Mouse (Mus musculus) cerebral cortex, adult 2 months (tissue): Measurements from ENCODE around the gene Olfr127.

ENCODE experiments used
- WGBS: fragments of 180-500 bp; shearing (Covaris S2); methylation state at CpG from one replicate; pipeline ENCODE4 v1.1.7; 2018; 5-methylcytosine and 5-hydroxymethylcytosine counted together

Gene Olfr127

GRCm38 (mm10) chr17:37900137-37900536 is at the start of gene Olfr127:
Gene Olfr127 (plus strand): TSS chr17:37900437.
- WGBS = 74% methylated on average over 1 of the region's 1 CpGs

DNA sequence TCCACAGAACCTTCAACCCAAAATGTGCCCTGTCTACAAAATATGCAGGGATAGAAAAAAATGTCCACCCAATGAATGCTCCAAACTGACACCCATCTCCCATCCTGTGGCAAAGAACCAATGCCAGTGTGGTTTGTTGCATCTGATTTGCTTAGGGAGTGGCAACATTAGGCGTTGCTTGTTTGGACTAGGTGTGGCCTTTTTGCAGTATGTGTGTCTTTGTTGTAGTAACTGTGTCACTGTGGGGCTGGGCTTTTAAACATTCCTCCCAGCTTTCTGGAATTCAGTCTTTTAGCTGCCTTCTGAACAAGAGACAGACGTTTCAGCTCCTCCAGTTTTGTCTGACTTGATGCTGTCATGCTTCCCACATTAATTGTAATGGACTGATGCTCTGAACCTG is 36.3 kb upstream of the Olfr127 start:
- 58% methylated on average over 2 of the region's 2 CpGs for WGBS

- 17% methylated on average over 8 of the region's 8 CpGs for WGBS
Measured at GRCm38 (mm10) chr17:37869676-37870205, 30.5 kb upstream of the Olfr127 start.

- 80% methylated on average over 3 of the region's 3 CpGs for WGBS
Measured at GRCm38 (mm10) chr17:37873830-37874229, 26.4 kb upstream of the Olfr127 start.

GRCm38 (mm10) chr17:37906821-37907220 is 6.6 kb downstream of the Olfr127 start:
- 80% methylated on average over 8 of the region's 8 CpGs for WGBS

DNA sequence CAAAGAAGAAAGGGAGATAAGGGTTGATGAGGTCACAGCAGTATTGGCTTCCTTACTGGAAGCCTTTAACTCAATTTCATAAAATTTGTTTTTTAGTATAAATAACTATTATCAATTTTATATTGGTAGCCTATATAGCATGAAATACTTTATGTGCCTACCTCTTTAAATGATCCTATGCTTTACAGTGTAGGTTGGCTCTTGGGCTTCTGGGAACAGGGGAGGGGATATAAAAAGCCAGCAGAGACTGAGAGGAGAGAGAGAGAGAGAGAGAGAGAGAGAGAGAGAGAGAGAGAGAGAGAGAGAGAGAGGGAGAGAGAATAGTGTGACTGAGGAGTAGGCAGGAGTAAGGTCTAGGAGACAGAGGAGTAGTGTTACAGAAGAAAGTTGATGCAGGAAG is 20.0 kb downstream of the Olfr127 start, which contains the start of gene Olfr128:
Gene Olfr128 (plus strand): TSS at position 301 of the 400 bp plus-strand sequence.

DNA sequence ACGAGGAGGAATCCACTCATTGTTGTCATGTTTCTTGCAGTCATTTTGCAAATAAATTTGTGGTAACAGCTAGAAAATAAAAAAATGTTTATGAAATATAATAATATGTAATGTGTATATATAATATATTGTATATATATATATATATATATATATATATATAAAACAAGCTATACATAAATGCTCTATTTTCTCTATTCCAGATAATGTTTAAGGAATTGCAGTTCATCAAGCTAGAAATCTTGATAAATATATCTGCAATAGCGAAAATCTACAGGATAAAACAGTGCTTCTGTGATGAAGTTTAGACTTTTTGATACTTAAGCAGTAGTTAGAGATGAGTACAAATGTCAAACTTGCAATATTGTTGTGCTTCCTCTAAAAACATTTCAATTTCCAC is 52.7 kb downstream of the Olfr127 start, which contains the start of gene Olfr761:
Gene Olfr761 (minus strand): TSS at position 101 of the 400 bp plus-strand sequence.
- WGBS = 60% methylated on average over 2 of the region's 2 CpGs
